Mouse (Mus musculus) liver, adult 2 months (tissue): ENCODE data around the gene Plekhg1. TPM values are rescaled to one million over a fixed set of nuclear protein-coding genes. Genes with fewer than 3 reads are reported as not detected.

Source experiments
- DNase-seq: peaks from one replicate; pipeline ENCODE4 v3.0.0-alpha.2; 2011; ENCODE audit warnings: low read depth, low spot score; ENCODE audit errors: extremely low read depth
- H3K27ac ChIP-seq: fragments of 200-500 bp; replicated peaks from 2 replicates; pipeline ENCODE4 v1.5.1; 2012; ENCODE audit warnings: low read depth, mild to moderate bottlenecking, control low read depth, inconsistent platforms, low read length; ENCODE audit not compliant: insufficient read depth
- H3K27me3 ChIP-seq: fragments of 200-500 bp; 2 replicates; pipeline ENCODE4 v1.6.1; 2012; ENCODE audit warnings: mild to moderate bottlenecking, moderate library complexity, low read length, inconsistent platforms; ENCODE audit not compliant: control insufficient read depth, insufficient read depth
- H3K36me3 ChIP-seq: fragments of 200-500 bp; 2 replicates; pipeline ENCODE4 v1.6.1; 2012; ENCODE audit warnings: low read length, inconsistent platforms; ENCODE audit not compliant: control insufficient read depth, insufficient read depth
- H3K4me1 ChIP-seq: fragments of 200-500 bp; 2 replicates; pipeline ENCODE4 v1.6.1; 2011; ENCODE audit warnings: low read length; ENCODE audit not compliant: control insufficient read depth, insufficient read depth
- H3K4me3 ChIP-seq: fragments of 200-500 bp; 2 replicates; pipeline ENCODE4 v1.5.1; 2011; ENCODE audit warnings: low read depth, mild to moderate bottlenecking, control low read depth, low read length, moderate library complexity; ENCODE audit not compliant: insufficient read depth
- H3K79me2 ChIP-seq: fragments of 200-500 bp; 2 replicates; pipeline ENCODE4 v1.6.1; 2012; ENCODE audit warnings: inconsistent platforms, mild to moderate bottlenecking, low read length, moderate library complexity; ENCODE audit not compliant: control insufficient read depth, insufficient read depth
- H3K9ac ChIP-seq: fragments of 200-500 bp; 2 replicates; pipeline ENCODE4 v1.6.1; 2012; ENCODE audit warnings: low read depth, mild to moderate bottlenecking, control low read depth, inconsistent platforms, low read length
- CTCF ChIP-seq: fragments of 200-500 bp; IDR thresholded peaks from 2 replicates; pipeline ENCODE4 v1.5.1; 2011; ENCODE audit warnings: low read depth, low read length, control low read depth
- POLR2A ChIP-seq: fragments of 200-500 bp; IDR thresholded peaks from 2 replicates; pipeline ENCODE4 v1.6.1; 2011; ENCODE audit warnings: low read length, control low read depth; ENCODE audit not compliant: insufficient read depth; ENCODE audit errors: extremely low read depth
- WGBS: fragments of 180-500 bp; shearing (Covaris S2); methylation state at CpG from one replicate; pipeline ENCODE4 v1.1.7; 2018; 5-methylcytosine and 5-hydroxymethylcytosine counted together
- polyA plus RNA-seq: library from polyadenylated mRNA; depleted of rRNA; stranded (reverse); fragments of >200 nt; gene quantifications from 2 replicates; pipeline ENCODE4 v1.2.3, GENCODE M21; 2012
- total RNA-seq: library from RNA; depleted of rRNA; stranded (reverse); fragments of >200 nt; gene quantifications from 2 replicates; pipeline ENCODE4 v1.2.3, GENCODE M21; 2014

Gene Plekhg1
- total and polyA plus RNA-seq, 2 experiments, result 1.2 to 6.0 TPM

- no peaks in the 10 kb centered on the region; the same call in 1 of the 2 replicates for H3K79me2 ChIP-seq
- TF ChIP-seq POLR2A (no peak), CTCF (no peak)
- H3K4me1 ChIP-seq, result no peaks in the 10 kb centered on the region
- WGBS, result 62% methylated on average over 2 of the region's 2 CpGs
- no peak overlapping the region for H3K9ac ChIP-seq
- H3K27ac ChIP-seq, result no peak overlapping the region
- no peak overlapping the region for H3K4me3 ChIP-seq
- DNase-seq, result no peak
- no peaks in the 10 kb centered on the region for H3K36me3 ChIP-seq
- H3K27me3 ChIP-seq, result no peaks in the 10 kb centered on the region
These were observed 111.3 kb downstream of the Plekhg1 start for GRCm38 (mm10) chr10:3851461-3851860.

GRCm38 (mm10) chr10:3852733-3853132, 112.6 kb downstream of the Plekhg1 start:
- WGBS, result 86% methylated on average over 3 of the region's 3 CpGs

GRCm38 (mm10) chr10:3857912-3858311, 117.7 kb downstream of the Plekhg1 start:
- TF ChIP-seq POLR2A, result no peak
- no peak for TF ChIP-seq CTCF
- no peaks in the 10 kb centered on the region for H3K4me1 ChIP-seq
- WGBS, result 24% methylated on average over 5 of the region's 5 CpGs

More at GRCm38 (mm10) chr10:3852733-3853132, 112.6 kb downstream of the Plekhg1 start:
- no peaks in the 10 kb centered on the region for H3K27me3 ChIP-seq
- H3K4me1 ChIP-seq, result no peaks in the 10 kb centered on the region
- no peak overlapping the region for H3K9ac ChIP-seq
- H3K36me3 ChIP-seq, result no peaks in the 10 kb centered on the region
- H3K79me2 ChIP-seq, result no peaks in the 10 kb centered on the region; the same call in 1 of the 2 replicates
- H3K4me3 ChIP-seq, result no peak overlapping the region
- TF ChIP-seq POLR2A, result no peak
- no peak for TF ChIP-seq CTCF
- no peak for DNase-seq
- H3K27ac ChIP-seq, result no peak overlapping the region

GRCm38 (mm10) chr10:3858437-3858836, 118.3 kb downstream of the Plekhg1 start:
- DNase-seq, result no peak
- Histone ChIP-seq H3K27me3 (no peaks in the 10 kb centered on the region), H3K79me2 (no peaks in the 10 kb centered on the region; the same call in 1 of the 2 replicates), H3K36me3 (no peaks in the 10 kb centered on the region), H3K4me1 (no peaks in the 10 kb centered on the region), H3K27ac (no peak overlapping the region), H3K4me3 (no peak overlapping the region), H3K9ac (no peak overlapping the region)
- 81% methylated on average over 4 of the region's 4 CpGs for WGBS
- TF ChIP-seq CTCF, result no peak
- no peak for TF ChIP-seq POLR2A

More at GRCm38 (mm10) chr10:3857912-3858311, 117.7 kb downstream of the Plekhg1 start:
- H3K79me2 ChIP-seq, result no peaks in the 10 kb centered on the region; the same call in 1 of the 2 replicates
- H3K4me3 ChIP-seq, result no peak overlapping the region
- no peaks in the 10 kb centered on the region for H3K27me3 ChIP-seq
- no peak overlapping the region for H3K27ac ChIP-seq
- no peak overlapping the region for H3K9ac ChIP-seq
- H3K36me3 ChIP-seq, result no peaks in the 10 kb centered on the region
- no peak for DNase-seq

- no peak overlapping the region for H3K27ac ChIP-seq
- H3K4me3 ChIP-seq, result no peak overlapping the region
- WGBS, result 45% methylated on average over 11 of the region's 11 CpGs
- H3K36me3 ChIP-seq, result no peaks in the 10 kb centered on the region
- no peaks in the 10 kb centered on the region for H3K27me3 ChIP-seq
- H3K4me1 ChIP-seq, result no peaks in the 10 kb centered on the region
- no peaks in the 10 kb centered on the region; the same call in 1 of the 2 replicates for H3K79me2 ChIP-seq
- no peak for TF ChIP-seq CTCF
- TF ChIP-seq POLR2A, result no peak
- no peak for DNase-seq
- no peak overlapping the region for H3K9ac ChIP-seq
These were observed 119.0 kb downstream of the Plekhg1 start for GRCm38 (mm10) chr10:3858961-3859714.
